Mouse (Mus musculus): Measurements from ENCODE around the gene Ciapin1. TPM values are rescaled to one million over a fixed set of nuclear protein-coding genes. Genes with fewer than 3 reads are reported as not detected.
A peak's percentile ranks its signal among the peaks of the same experiment; 100 is the strongest.

The Ciapin1 gene
- polyA plus RNA-seq, 1 experiment from 2014 or later, result 91.9 TPM

DNA sequence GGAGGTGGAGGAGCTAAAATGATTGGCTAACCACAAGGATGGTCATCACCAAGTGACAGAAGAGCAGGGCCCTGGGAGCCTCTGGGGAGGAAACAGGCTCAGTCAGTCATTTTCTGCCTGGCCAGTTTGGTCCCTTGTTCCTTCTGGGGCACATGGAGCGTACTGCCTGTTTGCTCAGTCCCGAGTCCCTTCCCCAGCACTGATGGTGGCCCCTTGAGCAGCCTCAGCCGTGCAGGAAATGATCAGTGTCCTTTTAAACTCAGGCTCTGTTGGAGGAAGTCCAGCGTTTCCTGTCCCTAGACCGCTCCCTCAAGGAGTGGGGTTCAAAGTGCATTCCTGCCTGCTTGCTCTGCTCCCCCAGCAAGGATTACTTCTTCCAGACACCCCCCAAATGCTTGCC is 59.7 kb downstream of the Ciapin1 start:
- peak overlapping the region; percentile 2 for H3K27ac ChIP-seq (ENCODE audit: low read length)
- H3K4me3 ChIP-seq (ENCODE audit: low read length), result no peak overlapping the region
- no peak overlapping the region for H3K4me2 ChIP-seq (ENCODE audit: low read depth, low read length)
- no peaks in the 10 kb centered on the region for H3K27me3 ChIP-seq (ENCODE audit: control insufficient read depth, insufficient read depth, low read depth, low read length)
- H3K36me3 ChIP-seq (ENCODE audit: control insufficient read depth, insufficient read depth, low read length), result no peaks in the 10 kb centered on the region
- no peaks in the 10 kb centered on the region for H3K9me3 ChIP-seq (ENCODE audit: control insufficient read depth, low read length)
- 0 out of 2 replicates have a peak overlapping the region, but pooled peaks have one; percentile 29 for H3K9ac ChIP-seq (ENCODE audit: low read length)
- WGBS, result 7% methylated on average over 5 of the region's 5 CpGs
- H3K4me1 ChIP-seq (replicated peaks; ENCODE audit: control insufficient read depth, insufficient read depth, low read length), result peaks cover 18% of the 10 kb centered on the region
- peak; percentile 82 for ATAC-seq (ENCODE audit: low read depth)

DNA sequence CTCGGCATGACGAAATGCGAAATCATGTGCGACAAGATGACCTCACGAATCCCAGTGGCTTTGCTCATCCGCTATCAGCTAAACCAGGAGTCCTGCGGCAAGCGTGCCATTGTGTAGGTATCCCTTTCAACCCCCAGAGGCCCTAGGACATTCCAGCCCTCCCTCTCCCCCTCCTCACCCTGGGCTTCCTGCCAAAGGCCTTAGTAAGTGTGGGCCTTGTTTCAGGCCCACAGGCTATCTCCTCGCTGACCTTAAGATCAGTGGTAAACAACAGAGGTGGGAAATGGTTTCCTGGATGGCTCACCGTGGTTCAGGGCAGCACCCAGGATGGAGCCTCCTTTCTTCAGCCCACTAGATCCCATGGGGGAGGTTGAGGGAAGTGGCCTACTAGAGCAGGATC is 60.1 kb downstream of the Ciapin1 start:
- peaks cover 18% of the 10 kb centered on the region for H3K4me1 ChIP-seq (replicated peaks; ENCODE audit: control insufficient read depth, insufficient read depth, low read length)
- ATAC-seq (ENCODE audit: low read depth), result peak; percentile 43
- H3K27me3 ChIP-seq (ENCODE audit: control insufficient read depth, insufficient read depth, low read depth, low read length), result no peaks in the 10 kb centered on the region
- H3K9me3 ChIP-seq (ENCODE audit: control insufficient read depth, low read length), result no peaks in the 10 kb centered on the region
- H3K36me3 ChIP-seq (ENCODE audit: control insufficient read depth, insufficient read depth, low read length), result no peaks in the 10 kb centered on the region
- no peak overlapping the region for H3K4me3 ChIP-seq (ENCODE audit: low read length)
- peak overlapping the region; percentile 2 for H3K27ac ChIP-seq (ENCODE audit: low read length)
- no peak overlapping the region for H3K9ac ChIP-seq (ENCODE audit: low read length)
- H3K4me2 ChIP-seq (ENCODE audit: low read depth, low read length), result no peak overlapping the region
- WGBS, result 47% methylated on average over 10 of the region's 10 CpGs

DNA sequence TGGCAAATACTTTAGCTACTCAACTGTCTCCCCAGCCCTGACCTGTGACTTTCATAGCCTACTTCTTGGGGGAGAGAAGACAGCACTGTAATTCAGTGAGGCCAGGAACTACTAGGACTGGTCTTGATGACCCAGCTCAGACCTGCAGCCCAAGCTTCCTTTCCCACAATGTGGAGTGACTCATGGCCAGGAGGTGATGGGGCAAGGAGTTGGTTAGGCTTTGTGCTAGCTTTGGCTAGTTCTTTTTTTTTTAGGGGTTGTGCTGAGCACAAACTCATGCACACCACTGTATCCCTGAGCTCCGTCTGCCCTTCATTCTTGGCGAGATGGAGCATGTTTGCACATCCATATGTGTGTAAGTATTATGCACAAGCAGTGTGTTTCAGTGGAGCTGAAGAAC is 61.8 kb downstream of the Ciapin1 start:
- Histone ChIP-seq H3K4me2 (ENCODE audit: low read depth, low read length) (no peak overlapping the region), H3K9me3 (ENCODE audit: control insufficient read depth, low read length) (no peaks in the 10 kb centered on the region), H3K36me3 (ENCODE audit: control insufficient read depth, insufficient read depth, low read length) (no peaks in the 10 kb centered on the region), H3K9ac (ENCODE audit: low read length) (no peak overlapping the region), H3K4me3 (ENCODE audit: low read length) (no peak overlapping the region), H3K27me3 (ENCODE audit: control insufficient read depth, insufficient read depth, low read depth, low read length) (no peaks in the 10 kb centered on the region), H3K4me1 (replicated peaks; ENCODE audit: control insufficient read depth, insufficient read depth, low read length) (peaks cover 19% of the 10 kb centered on the region), H3K27ac (ENCODE audit: low read length) (no peak overlapping the region)
- 71% methylated on average over 2 of the region's 2 CpGs for WGBS
- ATAC-seq (ENCODE audit: low read depth), result no peak

DNA sequence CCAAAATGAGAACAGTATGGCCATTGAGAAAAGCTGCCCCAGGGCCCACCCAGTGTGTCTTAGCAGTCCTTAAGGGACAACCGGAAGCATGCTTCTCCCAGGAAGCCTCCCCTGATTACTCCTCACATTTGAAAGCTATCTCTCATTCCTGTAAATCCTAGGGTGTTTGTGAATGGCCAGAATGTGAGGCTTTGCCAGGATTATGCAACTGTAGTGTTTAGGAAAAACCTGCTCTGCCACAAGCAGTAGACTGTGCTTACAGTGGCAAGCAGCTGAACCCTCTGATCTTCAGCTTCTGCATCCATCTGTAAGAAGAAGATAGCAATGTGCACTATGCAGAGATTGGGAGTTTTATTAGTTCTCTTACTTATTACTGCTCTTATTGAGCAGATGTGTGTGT is 63.6 kb downstream of the Ciapin1 start:
- ATAC-seq (ENCODE audit: low read depth), result no peak
- no peaks in the 10 kb centered on the region for H3K36me3 ChIP-seq (ENCODE audit: control insufficient read depth, insufficient read depth, low read length)
- H3K4me2 ChIP-seq (ENCODE audit: low read depth, low read length), result no peak overlapping the region
- no peak overlapping the region for H3K9ac ChIP-seq (ENCODE audit: low read length)
- H3K4me1 ChIP-seq (replicated peaks; ENCODE audit: control insufficient read depth, insufficient read depth, low read length), result peaks cover 24% of the 10 kb centered on the region
- WGBS, result 77% methylated on average over 1 of the region's 1 CpGs
- H3K27me3 ChIP-seq (ENCODE audit: control insufficient read depth, insufficient read depth, low read depth, low read length), result no peaks in the 10 kb centered on the region
- no peak overlapping the region for H3K4me3 ChIP-seq (ENCODE audit: low read length)
- no peaks in the 10 kb centered on the region for H3K9me3 ChIP-seq (ENCODE audit: control insufficient read depth, low read length)
- no peak overlapping the region for H3K27ac ChIP-seq (ENCODE audit: low read length)

DNA sequence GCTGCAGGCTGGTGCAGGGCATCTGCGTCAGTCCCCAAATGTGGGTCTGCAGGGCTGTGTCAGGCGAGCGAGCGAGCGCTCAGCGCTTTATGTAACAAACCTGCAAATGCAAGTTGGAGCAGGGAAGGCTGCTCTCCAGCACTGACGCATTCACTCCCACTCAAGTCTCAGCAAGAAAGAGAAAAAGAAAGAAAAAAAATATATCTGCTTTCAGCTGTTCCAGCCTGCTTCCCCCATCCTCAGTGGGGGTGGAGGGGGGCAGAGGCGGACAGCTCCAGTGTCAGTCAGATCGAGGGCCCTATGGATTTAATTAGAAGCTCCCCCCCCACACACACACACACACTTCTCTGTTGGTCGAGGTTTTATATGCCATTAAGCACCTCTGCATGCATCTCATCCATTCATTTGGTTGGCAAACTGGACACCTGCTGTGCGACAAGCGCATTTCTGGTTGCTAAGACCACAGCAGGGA is 64.4 kb downstream of the Ciapin1 start:
- Histone ChIP-seq H3K36me3 (ENCODE audit: control insufficient read depth, insufficient read depth, low read length) (no peaks in the 10 kb centered on the region), H3K9ac (ENCODE audit: low read length) (no peak overlapping the region), H3K4me2 (ENCODE audit: low read depth, low read length) (no peak overlapping the region), H3K27me3 (ENCODE audit: control insufficient read depth, insufficient read depth, low read depth, low read length) (no peaks in the 10 kb centered on the region), H3K4me1 (replicated peaks; ENCODE audit: control insufficient read depth, insufficient read depth, low read length) (peaks cover 23% of the 10 kb centered on the region), H3K27ac (ENCODE audit: low read length) (no peak overlapping the region), H3K9me3 (ENCODE audit: control insufficient read depth, low read length) (no peaks in the 10 kb centered on the region), H3K4me3 (ENCODE audit: low read length) (no peak overlapping the region)
- 45% methylated on average over 12 of the region's 12 CpGs for WGBS
- ATAC-seq (ENCODE audit: low read depth), result no peak

DNA sequence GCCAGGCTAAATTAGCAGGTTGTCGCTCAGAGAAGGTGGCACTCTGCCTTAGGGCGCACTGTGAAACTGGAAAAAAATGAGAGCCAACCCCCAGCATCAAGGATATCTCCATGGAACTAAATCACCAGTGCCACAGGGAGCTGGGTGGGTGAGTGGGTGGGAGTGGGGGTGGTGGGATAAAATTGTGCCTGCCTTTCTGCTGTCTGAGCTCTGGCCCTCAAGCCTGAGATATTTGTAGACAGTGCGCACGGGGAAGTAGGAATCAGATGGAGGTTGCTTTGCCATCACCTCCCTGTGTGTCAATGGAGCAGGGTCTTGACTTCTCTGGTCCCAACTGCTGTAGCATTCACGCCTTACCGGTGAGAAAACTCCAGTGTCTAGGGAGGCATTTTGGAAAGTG is 65.1 kb downstream of the Ciapin1 start:
- H3K27me3 ChIP-seq (ENCODE audit: control insufficient read depth, insufficient read depth, low read depth, low read length), result no peaks in the 10 kb centered on the region
- H3K4me3 ChIP-seq (ENCODE audit: low read length), result no peak overlapping the region
- H3K27ac ChIP-seq (ENCODE audit: low read length), result no peak overlapping the region
- H3K4me1 ChIP-seq (replicated peaks; ENCODE audit: control insufficient read depth, insufficient read depth, low read length), result peaks cover 16% of the 10 kb centered on the region
- no peaks in the 10 kb centered on the region for H3K36me3 ChIP-seq (ENCODE audit: control insufficient read depth, insufficient read depth, low read length)
- 55% methylated on average over 6 of the region's 6 CpGs for WGBS
- no peak overlapping the region for H3K4me2 ChIP-seq (ENCODE audit: low read depth, low read length)
- ATAC-seq (ENCODE audit: low read depth), result no peak
- no peaks in the 10 kb centered on the region for H3K9me3 ChIP-seq (ENCODE audit: control insufficient read depth, low read length)
- H3K9ac ChIP-seq (ENCODE audit: low read length), result no peak overlapping the region

DNA sequence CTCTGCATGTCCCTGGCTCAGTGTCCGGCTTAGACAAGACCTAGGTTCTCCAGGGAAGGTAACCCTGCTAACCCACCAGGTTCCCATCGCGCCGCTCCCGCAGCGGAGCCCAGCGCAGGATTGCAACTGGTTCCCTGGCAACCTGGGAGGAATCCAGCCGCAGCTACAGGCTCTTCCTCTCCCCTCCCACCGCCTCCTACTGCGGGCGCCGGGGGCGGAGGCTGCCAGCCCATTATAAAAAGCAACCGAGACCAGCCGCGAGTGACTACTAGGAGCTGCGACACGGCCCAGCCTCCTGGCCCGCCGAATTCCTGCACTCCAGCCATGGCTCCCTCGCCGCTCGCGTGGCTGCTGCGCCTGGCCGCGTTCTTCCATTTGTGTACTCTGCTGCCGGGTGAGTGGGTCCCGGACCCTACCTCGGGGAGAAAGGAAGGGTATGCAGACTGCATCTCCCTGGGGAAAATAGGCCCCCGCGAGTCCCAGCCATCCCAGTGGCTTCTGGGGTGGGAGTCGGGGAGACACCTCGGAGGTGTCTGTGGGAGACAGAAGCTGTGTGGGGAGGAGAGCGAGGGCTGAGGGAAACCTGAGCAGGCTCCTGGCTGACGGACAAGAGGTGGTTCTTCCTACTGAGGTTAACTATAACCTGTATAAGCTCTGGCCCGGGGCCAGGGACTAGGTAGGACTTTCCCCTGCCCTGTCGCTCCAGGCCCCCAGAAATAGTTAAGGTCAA is 66.1 kb downstream of the Ciapin1 start, which contains the start of gene Cx3cl1:
TSS of gene Cx3cl1 (plus strand) at position 69 of the 730 bp plus-strand sequence.
- Histone ChIP-seq H3K36me3 (ENCODE audit: control insufficient read depth, insufficient read depth, low read length) (no peaks in the 10 kb centered on the region), H3K4me2 (ENCODE audit: low read depth, low read length) (peak within 1 kb of the TSS; percentile 79), H3K27me3 (ENCODE audit: control insufficient read depth, insufficient read depth, low read depth, low read length) (peaks cover 3% of the 10 kb centered on the region; the same call in 1 of the 2 replicates), H3K9ac (ENCODE audit: low read length) (peak within 1 kb of the TSS; percentile 70), H3K9me3 (ENCODE audit: control insufficient read depth, low read length) (no peaks in the 10 kb centered on the region), H3K4me3 (ENCODE audit: low read length) (peak within 1 kb of the TSS; percentile 51), H3K4me1 (replicated peaks; ENCODE audit: control insufficient read depth, insufficient read depth, low read length) (peaks cover 13% of the 10 kb centered on the region), H3K27ac (ENCODE audit: low read length) (peak within 1 kb of the TSS; percentile 71)
- peak; percentile 90 for ATAC-seq (ENCODE audit: low read depth)
- WGBS, result under 1% methylated on average over 38 of the region's 38 CpGs

DNA sequence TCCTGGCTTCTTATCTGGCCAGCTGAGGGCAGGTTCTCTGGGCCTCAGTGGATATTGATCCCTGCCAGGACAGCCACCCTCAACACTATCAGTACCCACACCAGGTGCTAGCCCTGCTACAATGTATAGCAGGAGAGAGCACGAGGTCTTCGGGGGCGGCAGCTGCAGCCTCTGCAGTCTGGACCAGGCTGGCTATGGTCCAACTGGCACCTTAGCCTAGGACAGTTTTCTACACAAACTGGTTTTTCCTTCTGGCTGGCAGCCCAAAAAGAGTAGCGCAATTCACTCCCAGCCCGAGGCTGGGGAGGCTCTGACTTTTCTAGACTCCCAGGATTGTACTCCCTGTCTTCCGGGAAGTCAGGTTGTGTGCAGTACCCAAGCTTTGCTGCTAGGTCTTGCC is 67.2 kb downstream of the Ciapin1 start:
- peak; percentile 56 for ATAC-seq (ENCODE audit: low read depth)
- Histone ChIP-seq H3K4me2 (ENCODE audit: low read depth, low read length) (peak overlapping the region; percentile 79), H3K9me3 (ENCODE audit: control insufficient read depth, low read length) (no peaks in the 10 kb centered on the region), H3K4me1 (replicated peaks; ENCODE audit: control insufficient read depth, insufficient read depth, low read length) (peaks cover 13% of the 10 kb centered on the region), H3K27ac (ENCODE audit: low read length) (peak overlapping the region; percentile 71), H3K9ac (ENCODE audit: low read length) (no peak overlapping the region), H3K4me3 (ENCODE audit: low read length) (no peak overlapping the region), H3K27me3 (ENCODE audit: control insufficient read depth, insufficient read depth, low read depth, low read length) (peaks cover 3% of the 10 kb centered on the region; the same call in 1 of the 2 replicates), H3K36me3 (ENCODE audit: control insufficient read depth, insufficient read depth, low read length) (no peaks in the 10 kb centered on the region)
- WGBS, result 10% methylated on average over 6 of the region's 6 CpGs

All from lung, embryonic 16.5 days (tissue).